Mouse (Mus musculus) gastrocnemius, adult 18-20 months (tissue): ENCODE measurements around the gene Sp3. TPM values are rescaled to one million over a fixed set of nuclear protein-coding genes. Genes with fewer than 3 reads are reported as not detected.
"Not testable (repeated sequence)": the region's sequence is repeated elsewhere in the genome, so short reads cannot be mapped to it uniquely, and the experiment has no call there.

Source experiments
- DNase-seq: peaks from one replicate; pipeline ENCODE4 v3.0.0; 2021; ENCODE audit warnings: low spot score
- microRNA-seq: library from miRNA; unstranded; fragments of <30 nt; microRNA quantifications from one replicate; pipeline ENCODE4 v1.2.0, GENCODE M21; 2021
- total RNA-seq, 2 experiments: library from RNA; stranded (reverse); gene quantifications; 2 replicates each; pipeline ENCODE4 v1.2.3; 2021

Sp3 gene
- total RNA-seq, 2 experiments from 2014 or later = 17.2 to 20.5 TPM

- no peak for DNase-seq
These were observed 48.1 kb downstream of the Sp3 start for GRCm38 (mm10) chr2:72932186-72932585.

DNA sequence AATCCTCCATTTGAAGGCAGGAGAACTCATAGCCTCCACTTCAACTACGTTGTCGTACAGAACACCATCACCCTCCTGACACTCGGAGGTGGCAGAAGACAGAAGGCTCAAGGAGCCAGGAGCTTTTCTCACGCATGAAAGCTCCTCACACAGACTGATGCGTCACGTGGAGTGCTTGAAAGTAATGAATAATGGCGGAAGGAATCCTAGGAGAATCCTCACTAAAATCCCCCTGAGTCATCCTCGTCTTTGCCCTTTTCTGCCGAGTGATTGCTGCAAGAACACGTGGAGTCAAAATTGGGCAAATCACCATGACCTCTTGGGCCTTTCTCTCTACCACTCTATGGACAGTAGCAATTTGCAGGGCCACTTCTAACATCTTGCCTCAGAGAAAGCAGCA lies 55.3 kb downstream of the Sp3 start:
- DNase-seq = no peak

DNA sequence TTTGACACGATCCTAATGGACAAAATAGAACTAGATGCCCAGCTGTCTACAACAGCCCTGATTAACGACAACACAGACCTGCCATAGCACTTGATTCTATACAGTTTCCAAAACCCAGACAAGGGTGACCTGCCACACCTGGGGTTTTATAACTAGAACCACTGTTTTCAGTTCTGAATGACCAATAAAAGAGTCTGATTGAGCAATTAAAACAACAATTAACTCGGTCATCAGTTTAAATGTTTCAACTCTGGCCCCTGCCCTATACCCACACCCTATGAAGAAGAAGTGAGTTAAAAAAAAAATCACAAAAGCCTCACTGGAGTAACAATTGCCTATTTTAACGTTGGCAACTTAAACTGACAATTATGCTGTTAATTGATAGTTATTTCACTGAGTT lies 64.1 kb downstream of the Sp3 start:
- no peak for DNase-seq

DNA sequence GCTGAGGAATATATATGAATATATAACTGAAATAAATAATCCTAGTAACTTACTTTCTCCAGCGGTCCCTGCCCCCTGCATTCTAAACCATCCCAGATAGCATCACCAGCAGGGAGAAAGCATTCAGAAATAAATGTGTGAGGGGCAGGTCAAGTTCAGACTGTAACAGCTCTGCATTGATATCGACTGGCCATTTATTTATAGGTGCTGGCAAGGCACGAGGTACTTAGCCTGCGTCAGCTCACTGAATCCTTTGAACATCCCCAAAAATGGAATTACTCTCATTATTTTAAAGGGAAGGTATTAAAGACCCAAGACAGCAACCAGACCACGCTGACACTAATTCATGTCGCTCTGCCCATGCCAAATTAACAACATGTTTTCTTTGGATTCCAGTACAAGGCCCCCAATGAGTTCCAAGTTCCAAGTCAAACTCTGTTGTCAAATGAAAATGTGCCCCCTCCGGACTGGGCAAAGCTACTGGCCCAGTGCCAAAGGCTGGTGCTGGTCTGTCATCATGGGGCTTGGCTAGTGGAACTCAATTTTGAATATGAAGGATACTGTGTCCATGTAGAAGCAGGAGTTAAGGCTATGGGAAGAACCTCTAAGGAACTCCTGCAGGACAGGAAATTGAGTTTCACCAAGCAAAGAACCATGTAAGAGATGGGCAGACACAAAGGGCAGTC lies 64.9 kb downstream of the Sp3 start:
- DNase-seq = no peak

- DNase-seq = no peak
These were observed 66.8 kb downstream of the Sp3 start for GRCm38 (mm10) chr2:72913458-72913760.

GRCm38 (mm10) chr2:72912708-72913457 lies 67.4 kb downstream of the Sp3 start:
- DNase-seq = no peak

- DNase-seq = peak; percentile 58
These were observed 68.7 kb downstream of the Sp3 start for GRCm38 (mm10) chr2:72911527-72911926.

- DNase-seq = no peak
These were observed 71.2 kb downstream of the Sp3 start for GRCm38 (mm10) chr2:72909046-72909445.

DNA sequence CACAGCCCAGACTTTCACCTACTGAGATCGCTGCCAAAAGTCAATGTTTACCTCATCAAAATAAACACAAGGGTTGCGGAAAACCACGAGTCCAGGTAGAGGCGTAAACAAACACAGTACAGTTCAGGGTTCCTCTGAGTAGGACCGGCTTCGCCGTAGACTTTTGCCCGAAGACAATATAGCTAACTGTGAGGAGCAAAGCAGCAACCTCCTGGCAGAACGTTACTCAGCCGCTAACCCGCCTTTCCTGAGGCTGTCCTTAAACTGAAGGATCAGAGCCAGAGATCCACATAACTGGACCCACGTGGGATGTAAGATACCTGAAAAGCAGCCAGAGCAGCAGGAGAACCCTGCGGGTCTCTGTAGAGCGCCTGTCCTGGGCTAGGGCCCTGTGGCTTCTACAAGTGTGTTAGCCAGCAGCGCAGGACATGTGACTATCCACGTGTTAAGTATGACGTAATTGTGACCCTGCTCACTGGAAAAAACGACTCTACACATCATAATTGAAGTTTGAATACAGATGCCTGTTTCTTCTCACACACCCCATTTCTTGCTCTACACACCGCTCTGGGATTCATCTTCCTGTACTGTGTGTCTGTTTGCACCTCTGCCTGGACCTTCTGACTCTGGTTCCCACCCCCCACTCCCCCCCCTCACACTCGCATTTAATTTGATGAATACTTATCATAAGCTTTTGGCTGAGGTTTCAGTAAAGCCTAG lies 71.9 kb downstream of the Sp3 start:
- no peak for DNase-seq

GRCm38 (mm10) chr2:72906745-72907144 lies 73.5 kb downstream of the Sp3 start:
- no peak for DNase-seq

GRCm38 (mm10) chr2:72902816-72903680 lies 77.2 kb downstream of the Sp3 start:
- DNase-seq = not testable (repeated sequence)

- no peak for DNase-seq
These were observed 81.4 kb downstream of the Sp3 start for GRCm38 (mm10) chr2:72898782-72899305.

DNA sequence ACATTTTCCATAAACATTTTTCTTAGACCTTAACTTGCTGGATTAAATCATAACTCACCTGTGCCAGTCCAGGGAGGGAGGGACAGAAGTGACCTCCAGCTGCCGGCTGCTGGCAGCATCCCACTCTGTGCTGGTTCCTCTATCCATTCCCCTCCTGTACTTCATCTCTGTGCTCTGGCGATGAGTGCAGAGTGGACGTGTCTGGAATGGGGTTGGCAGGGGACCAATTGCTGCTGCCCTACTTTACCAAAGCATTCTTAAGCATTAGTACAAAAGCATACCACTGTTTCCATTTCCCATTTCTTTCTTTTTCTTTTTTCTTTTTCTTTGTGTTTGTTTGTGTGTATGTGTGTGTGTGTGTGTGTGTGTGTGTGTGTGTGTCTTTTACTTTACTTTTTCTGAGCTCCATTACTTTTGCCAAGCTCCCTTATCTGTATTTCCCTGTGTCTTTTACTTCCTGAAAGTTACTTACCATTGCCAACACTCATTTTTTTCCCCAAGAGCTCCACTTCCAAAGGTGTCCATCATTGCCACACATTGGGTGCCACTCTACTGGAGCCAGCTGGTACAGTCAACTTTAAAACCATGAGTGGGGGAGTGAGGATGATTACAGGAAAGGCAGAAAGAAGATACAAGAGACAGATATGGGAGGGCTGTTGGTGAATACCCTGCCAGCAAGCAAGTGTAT lies 82.0 kb downstream of the Sp3 start:
- DNase-seq = no peak

DNA sequence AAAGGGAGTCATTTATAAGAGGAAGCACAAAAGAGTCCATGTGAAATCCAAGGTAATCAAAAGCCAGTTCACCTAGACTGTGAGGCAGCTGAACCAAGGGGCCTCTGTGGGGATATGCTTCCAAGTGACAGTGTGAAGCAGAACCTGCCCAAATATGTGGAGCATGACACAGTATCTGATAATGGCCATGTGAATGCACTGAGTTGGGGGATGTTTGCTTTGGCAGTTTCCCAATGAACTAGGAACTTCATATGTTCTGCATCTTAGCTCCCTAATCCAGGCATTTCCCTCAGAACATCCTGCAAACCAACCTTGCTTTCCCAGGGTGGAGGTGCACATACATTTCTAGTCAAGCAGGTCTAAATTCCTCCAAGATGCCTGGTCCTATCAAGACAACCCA lies 90.4 kb downstream of the Sp3 start:
- no peak for DNase-seq

Small RNA genes within 50 kb of the gene (microRNA-seq; reads per million reads assigned to microRNA genes)
- gene Gm25960 = not detected

Other genes with a start within 250 kb of the Sp3 start
- not detected for gene Gm11084, start 6.3 kb upstream of the Sp3 start, total RNA-seq
- 10 to 100 TPM; 52.3 to 53.2 TPM for gene Ola1, start 238.5 kb upstream of the Sp3 start, total RNA-seq